Comparison of ENCODE assay signal across 21 mouse cellular contexts in the genomic region with DNA sequence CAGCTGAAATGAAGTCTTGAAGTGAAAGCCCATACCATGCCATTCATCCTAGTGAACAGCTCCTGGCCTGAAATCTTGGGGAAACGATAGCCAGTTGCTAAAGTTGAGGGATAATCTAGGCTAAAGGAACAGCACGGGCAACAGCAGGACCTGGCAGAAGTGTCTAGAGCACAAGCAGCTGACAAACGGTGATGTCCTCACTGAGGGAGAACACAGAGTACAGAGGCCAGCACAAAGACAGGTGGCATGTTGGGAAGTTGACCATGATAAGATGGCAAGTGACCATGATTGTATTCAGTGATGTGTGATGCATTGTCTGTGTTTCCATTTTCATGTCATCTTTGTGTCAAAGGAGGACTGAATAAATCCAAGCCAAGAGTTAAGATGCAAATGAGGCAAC.
DNase-seq lines count a peak whose midpoint lies in the region; ATAC-seq lines count a peak whose summit lies in the region.
"Had no signal": no experiment of that assay in that cellular context is flagged by ENCODE, and none has a peak within 500 bp of the region (broad histone marks: within the 10 kb centered on the region; RNA-seq: fewer than 3 reads in every experiment).

No protein-coding gene starts in this region.

- no peaks in the 10 kb centered on the region for H3K9me3 ChIP-seq in heart, embryonic 12.5 days (replicated peaks)
- H3K9me3 ChIP-seq in neural tube, embryonic 13.5 days = no peaks in the 10 kb centered on the region
- H3K9me3 ChIP-seq in neural tube, embryonic 15.5 days (replicated peaks) = no peaks in the 10 kb centered on the region
- H3K9me3 ChIP-seq: embryonic facial prominence, embryonic 13.5 days; embryonic facial prominence, embryonic 15.5 days; forebrain, embryonic 10.5 days; forebrain, embryonic 12.5 days had no signal

- no peak overlapping the region for H3K4me3 ChIP-seq in heart, embryonic 12.5 days
- H3K4me3 ChIP-seq in neural tube, embryonic 13.5 days = no peak overlapping the region
- H3K4me3 ChIP-seq in neural tube, embryonic 15.5 days (replicated peaks) = no peak overlapping the region
- H3K4me3 ChIP-seq: embryonic facial prominence, embryonic 13.5 days; embryonic facial prominence, embryonic 15.5 days; erythroblast, embryonic 14.5 days; forebrain, embryonic 10.5 days; forebrain, embryonic 12.5 days had no signal

- H3K4me1 ChIP-seq in heart, embryonic 12.5 days (replicated peaks) = no peaks in the 10 kb centered on the region
- peaks cover 18% of the 10 kb centered on the region for H3K4me1 ChIP-seq in neural tube, embryonic 13.5 days (replicated peaks)
- H3K4me1 ChIP-seq in neural tube, embryonic 15.5 days = peaks cover 9% of the 10 kb centered on the region
- H3K4me1 ChIP-seq: embryonic facial prominence, embryonic 13.5 days; embryonic facial prominence, embryonic 15.5 days; forebrain, embryonic 10.5 days; forebrain, embryonic 12.5 days had no signal

- no peak overlapping the region for H3K9ac ChIP-seq in heart, embryonic 12.5 days
- no peak overlapping the region for H3K9ac ChIP-seq in neural tube, embryonic 13.5 days
- no peak overlapping the region for H3K9ac ChIP-seq in neural tube, embryonic 15.5 days (replicated peaks)
- H3K9ac ChIP-seq: embryonic facial prominence, embryonic 13.5 days; embryonic facial prominence, embryonic 15.5 days; forebrain, embryonic 12.5 days had no signal

- no peak overlapping the region for H3K27ac ChIP-seq in heart, embryonic 12.5 days (ENCODE audit: poor library complexity, severe bottlenecking)
- H3K27ac ChIP-seq in neural tube, embryonic 13.5 days (replicated peaks) = 0 out of 2 replicates have a peak overlapping the region, but pooled peaks have one; percentile 6
- H3K27ac ChIP-seq in neural tube, embryonic 15.5 days (replicated peaks) = no peak overlapping the region
- H3K27ac ChIP-seq: embryonic facial prominence, embryonic 13.5 days; embryonic facial prominence, embryonic 15.5 days; forebrain, embryonic 10.5 days; forebrain, embryonic 12.5 days had no signal

- intact Hi-C loops in left cerebral cortex, postnatal 4 days (cut with DNase I) = no loop called here

- ATAC-seq in heart, embryonic 12.5 days (ENCODE audit: insufficient number of reproducible peaks, low FRiP score) = no peak
- ATAC-seq in neural tube, embryonic 13.5 days (ENCODE audit: low read depth) = no peak
- no peak for ATAC-seq in neural tube, embryonic 15.5 days (ENCODE audit: low FRiP score)
- ATAC-seq: forebrain, embryonic 14.5 days; forebrain, embryonic 16.5 days had no signal

- WGBS in heart, embryonic 12.5 days = 68% methylated on average over 3 of the region's 3 CpGs
- WGBS in neural tube, embryonic 13.5 days = 79% methylated on average over 3 of the region's 3 CpGs
- 85% methylated on average over 3 of the region's 3 CpGs for WGBS in neural tube, embryonic 15.5 days

- H3K4me2 ChIP-seq in heart, embryonic 12.5 days = no peak overlapping the region
- no peak overlapping the region for H3K4me2 ChIP-seq in neural tube, embryonic 13.5 days
- H3K4me2 ChIP-seq in neural tube, embryonic 15.5 days = no peak overlapping the region
- H3K4me2 ChIP-seq: embryonic facial prominence, embryonic 13.5 days; embryonic facial prominence, embryonic 15.5 days; forebrain, embryonic 12.5 days had no signal

- DNase-seq in heart, adult 11 months = peak; percentile 76
- peak; percentile 38 for DNase-seq in left cerebral cortex, postnatal 4 days
- no peak for DNase-seq in left cerebral cortex, adult 11 months (ENCODE audit: low spot score)
- DNase-seq: adrenal gland, adult 2 months; adrenal gland, postnatal 10 days; adrenal gland, postnatal 25 days; cerebellum, adult 11 months; cerebellum, adult 2 months; cerebellum, adult 9-10 months; cerebellum, postnatal 36 days; embryo, embryonic 11 days had no signal

- H3K36me3 ChIP-seq in heart, embryonic 12.5 days = no peaks in the 10 kb centered on the region
- no peaks in the 10 kb centered on the region for H3K36me3 ChIP-seq in neural tube, embryonic 13.5 days
- H3K36me3 ChIP-seq in neural tube, embryonic 15.5 days = no peaks in the 10 kb centered on the region
- H3K36me3 ChIP-seq: embryonic facial prominence, embryonic 13.5 days; embryonic facial prominence, embryonic 15.5 days; forebrain, embryonic 10.5 days; forebrain, embryonic 12.5 days had no signal

- no peaks in the 10 kb centered on the region for H3K27me3 ChIP-seq in heart, embryonic 12.5 days (replicated peaks)
- H3K27me3 ChIP-seq in neural tube, embryonic 13.5 days = no peaks in the 10 kb centered on the region
- no peaks in the 10 kb centered on the region for H3K27me3 ChIP-seq in neural tube, embryonic 15.5 days (replicated peaks)
- H3K27me3 ChIP-seq: embryonic facial prominence, embryonic 13.5 days; embryonic facial prominence, embryonic 15.5 days; forebrain, embryonic 12.5 days had no signal
